ENCODE assay signal across 2 mouse cellular contexts in the genomic region with DNA sequence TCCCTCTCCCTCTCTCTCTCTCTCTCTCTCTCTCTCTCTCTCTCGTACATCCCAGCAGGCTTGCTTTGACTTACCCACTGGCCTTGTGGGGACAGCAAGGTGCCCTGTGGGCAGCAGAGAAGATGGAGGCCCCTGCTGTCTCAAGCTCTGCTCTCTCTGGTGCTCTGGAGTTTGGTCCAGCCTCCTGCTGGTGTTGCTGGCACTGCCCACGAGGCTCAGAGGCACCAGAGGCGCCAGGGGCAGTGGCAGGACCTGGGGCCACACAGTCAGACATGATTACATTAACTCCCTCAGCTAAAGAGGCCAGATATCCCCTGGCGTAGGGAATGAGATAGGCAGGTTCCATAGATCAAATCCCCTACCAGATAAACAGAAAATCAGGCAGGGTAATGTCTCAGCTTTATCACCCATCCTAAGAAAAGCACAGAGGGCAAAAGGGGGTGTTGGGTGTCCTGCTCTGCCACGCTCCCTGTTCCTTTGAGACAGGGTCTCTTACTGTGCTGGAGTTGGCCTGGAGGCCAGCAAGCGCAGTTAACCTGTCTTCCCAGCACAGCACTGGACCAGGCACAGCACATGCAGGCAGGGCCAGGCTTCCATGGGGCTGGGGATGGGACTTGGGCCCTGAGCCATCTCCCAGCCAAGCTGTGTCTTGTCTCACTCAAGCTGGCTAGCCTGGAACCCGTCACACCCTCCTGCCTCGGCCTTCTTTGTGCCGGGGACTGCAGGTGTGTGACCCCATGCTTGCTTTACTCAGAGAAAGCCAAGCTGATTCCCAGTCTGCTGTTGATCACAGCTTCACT.
TF ChIP-seq lines count a peak whose summit lies in the region.

No protein-coding gene starts in this region.

TF ChIP-seq in CH12.LX, 34 proteins besides CTCF, POLR2A, EP300 and RAD21:
- TF ChIP-seq PAX5 (IDR thresholded peaks at IDR 0.05; ENCODE audit: low read length) = no peak

TF ChIP-seq in MEL, 35 proteins besides CTCF, POLR2A, EP300 and RAD21:
- TF ChIP-seq MAFK (IDR thresholded peaks at IDR 0.05; ENCODE audit: borderline replicate concordance, low read depth, low read length) (no peak), E2F4 (IDR thresholded peaks at IDR 0.05; ENCODE audit: borderline replicate concordance, low read depth, low read length) (no peak), GATA1 (IDR thresholded peaks at IDR 0.05; ENCODE audit: low read depth, low read length) (0 out of 2 replicates have a peak, but pooled peaks have one; percentile 9)
